Mouse (Mus musculus) layer of hippocampus, adult 18-20 months (tissue): ENCODE measurements around the gene Ethe1. TPM values are rescaled to one million over a fixed set of nuclear protein-coding genes. Genes with fewer than 3 reads are reported as not detected.
"Not testable (repeated sequence)": the region's sequence is repeated elsewhere in the genome, so short reads cannot be mapped to it uniquely, and the experiment has no call there.

Experiments
- DNase-seq, 2 experiments: peaks; one replicate each; pipeline ENCODE4 v3.0.0; 2022; ENCODE audit warnings: low spot score in 2 of 2
- total RNA-seq, 2 experiments: library from RNA; stranded (reverse); gene quantifications; 2 replicates each; pipeline ENCODE4 v1.2.3; 2021

The Ethe1 gene
- total RNA-seq, 2 experiments from 2014 or later = 11.8 to 13.3 TPM

DNA sequence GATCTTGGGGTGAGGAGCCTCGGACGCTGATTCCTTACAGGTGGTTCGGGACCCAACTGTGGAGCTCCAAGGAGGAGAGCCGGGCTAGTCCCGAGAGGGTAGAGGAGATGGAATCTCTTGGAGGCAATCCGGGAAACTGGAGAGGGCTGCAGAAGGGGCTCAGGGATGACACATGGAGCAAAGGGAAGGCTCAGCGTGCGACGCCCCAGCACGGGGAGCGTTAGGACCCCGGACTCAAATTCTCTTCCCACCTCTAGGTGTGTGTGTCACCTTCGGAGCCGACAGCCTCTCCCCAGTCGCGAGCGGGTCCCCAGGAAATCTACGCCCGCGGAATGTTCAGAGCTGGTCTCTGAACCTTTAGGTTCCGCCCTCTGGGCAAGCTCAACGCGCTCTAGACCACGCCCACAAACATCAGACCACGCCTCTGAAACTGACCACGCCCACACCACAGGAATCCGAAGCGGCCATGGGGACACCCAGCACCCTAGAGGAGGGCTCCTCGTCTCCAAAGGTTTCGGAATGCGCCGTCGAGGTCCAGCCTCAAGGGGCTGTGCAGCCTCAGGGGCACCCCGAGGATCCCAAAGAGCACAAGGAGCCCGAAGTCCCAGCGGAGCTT is 23.6 kb downstream of the Ethe1 start:
- peak in 1 of 2 experiments; percentile 52 for DNase-seq

DNA sequence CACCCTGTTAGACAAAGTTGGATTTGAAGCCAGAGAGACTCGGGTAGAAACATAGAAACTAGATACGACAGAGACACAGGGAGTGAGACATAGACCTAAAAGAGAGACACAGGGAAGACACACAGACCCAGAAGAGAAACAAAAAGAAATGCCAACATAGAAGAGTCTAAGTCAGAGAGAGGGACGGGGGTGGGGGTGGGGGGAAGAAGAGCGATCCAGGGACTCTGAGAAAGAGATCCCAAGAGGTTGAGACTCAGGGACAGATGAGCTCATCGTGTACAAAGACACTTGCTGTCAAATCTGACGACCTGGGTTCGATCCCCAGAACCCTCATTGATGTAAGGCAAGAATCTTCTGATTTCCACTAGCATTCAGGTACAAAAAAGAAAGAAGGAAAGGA is 24.4 kb downstream of the Ethe1 start:
- DNase-seq = no peak

DNA sequence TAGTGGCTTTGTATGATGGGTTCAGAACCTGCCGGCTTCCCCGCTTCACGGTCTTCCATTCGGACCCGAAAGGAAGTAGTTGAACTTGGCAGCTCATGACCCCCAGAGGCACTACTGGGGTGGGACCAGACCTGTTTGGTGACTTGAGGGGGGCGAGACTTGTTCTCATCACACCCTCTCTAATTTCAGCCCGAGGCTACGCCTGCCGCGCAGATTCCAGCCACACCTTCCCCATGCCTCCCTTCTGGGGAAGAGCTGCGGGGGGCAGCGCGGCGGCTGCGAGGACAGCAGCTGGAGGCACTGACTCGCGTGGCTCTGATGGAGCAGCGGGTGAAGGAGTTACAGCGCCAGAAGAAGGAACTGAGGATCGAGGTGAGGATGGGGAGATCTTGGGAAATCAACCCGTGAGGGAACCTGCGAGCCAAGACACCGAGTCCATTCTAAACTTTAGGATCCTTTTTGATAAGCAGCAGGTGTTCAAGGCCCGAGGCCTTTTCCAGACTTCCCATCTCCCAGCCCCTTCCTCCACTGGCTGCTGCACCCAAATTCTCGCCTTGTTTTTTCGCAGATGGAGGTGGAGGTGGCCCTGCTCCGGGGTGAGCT is 25.1 kb downstream of the Ethe1 start:
- DNase-seq = no peak

DNA sequence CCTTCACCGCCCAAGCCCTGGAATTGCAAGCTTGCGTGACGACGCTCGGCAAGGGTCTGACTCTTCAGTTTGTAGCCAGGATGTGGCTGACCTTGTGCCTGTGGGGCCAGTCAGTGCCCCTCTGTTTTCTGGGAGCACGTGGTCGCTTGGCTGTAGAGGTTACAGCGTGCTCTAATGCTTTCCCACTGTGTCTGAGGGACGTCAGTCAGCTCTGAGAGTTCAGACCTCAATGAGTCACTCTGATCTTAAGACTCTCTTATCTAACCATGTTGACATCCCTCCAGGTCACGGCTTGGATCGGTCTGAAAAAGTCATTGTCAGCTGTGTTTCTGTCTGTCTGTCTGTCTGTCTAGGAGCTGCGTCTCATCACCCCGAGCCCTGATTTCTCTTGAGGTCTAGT is 27.5 kb downstream of the Ethe1 start:
- DNase-seq = no peak

DNA sequence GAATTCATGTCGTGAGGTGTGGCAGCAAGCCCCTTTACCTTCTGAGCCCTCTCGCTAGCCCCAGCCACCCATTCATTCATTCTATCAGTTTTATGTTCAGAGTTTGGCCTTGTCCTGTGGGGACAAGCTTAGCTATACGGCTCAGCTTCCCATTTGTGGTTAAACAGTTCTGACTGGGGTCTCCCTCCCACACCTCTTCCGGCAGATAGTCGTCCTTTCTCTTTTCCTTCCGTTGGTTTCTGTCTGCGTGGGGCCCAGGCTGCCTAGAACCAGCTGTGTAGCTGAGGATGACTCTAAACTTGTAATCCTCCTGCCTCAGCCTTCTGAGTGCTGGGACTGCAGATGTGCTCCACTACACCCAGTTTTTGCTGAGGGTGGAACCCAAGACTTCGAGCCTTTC is 30.4 kb downstream of the Ethe1 start:
- no peak for DNase-seq

DNA sequence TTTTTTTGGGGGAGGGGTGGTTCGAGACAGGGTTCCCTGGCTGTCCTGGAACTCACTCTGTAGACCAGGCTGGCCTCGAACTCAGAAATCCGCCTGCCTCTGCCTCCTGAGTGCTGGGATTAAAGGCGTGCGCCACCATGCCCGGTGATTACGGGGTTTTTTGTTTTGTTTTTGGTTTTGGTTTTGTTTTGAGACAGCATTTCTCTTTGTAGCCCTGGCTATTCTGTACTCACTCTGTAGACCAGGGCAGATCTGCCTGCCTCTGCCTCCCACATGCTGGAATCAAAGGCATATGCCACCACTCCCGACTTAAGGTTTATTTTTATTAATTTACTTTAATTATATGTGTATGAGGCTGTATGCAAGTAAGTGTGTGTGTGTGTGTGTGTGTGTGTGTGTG is 31.0 kb downstream of the Ethe1 start:
- DNase-seq = not testable (repeated sequence)

DNA sequence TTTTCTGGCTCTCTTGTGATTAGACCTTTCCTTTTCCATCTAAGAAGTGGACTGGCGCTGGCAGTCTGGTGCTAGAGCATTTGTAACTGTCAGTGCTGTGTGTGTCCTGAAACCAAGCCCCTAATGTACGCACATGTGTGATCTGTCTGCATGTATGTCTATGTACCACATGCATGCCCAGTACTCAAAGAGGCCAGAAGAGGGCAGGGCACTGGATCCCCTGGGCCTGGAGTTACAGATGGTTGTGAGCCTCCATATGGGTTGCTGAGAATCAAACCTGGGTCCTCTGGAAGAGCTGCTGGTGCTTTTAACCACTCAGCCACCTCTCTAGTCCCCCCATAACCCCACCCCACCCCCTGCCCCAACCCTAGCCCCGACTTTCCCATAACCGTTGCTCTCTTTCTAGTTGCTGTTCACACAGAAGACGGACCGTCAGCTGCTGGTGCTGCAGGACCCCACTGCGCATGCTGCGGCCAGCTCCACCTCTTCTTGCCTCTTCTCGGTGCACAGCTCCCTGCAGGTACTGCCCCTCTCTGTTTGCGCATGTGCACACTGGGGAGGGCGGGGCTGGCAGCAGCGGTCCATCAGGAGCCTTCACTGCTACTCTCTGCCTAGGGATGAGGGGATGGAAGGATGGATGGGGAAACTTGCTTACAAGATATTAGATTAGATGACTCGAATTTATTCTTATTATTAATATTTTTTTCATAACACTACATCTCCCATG is 32.5 kb downstream of the Ethe1 start:
- DNase-seq = no peak

DNA sequence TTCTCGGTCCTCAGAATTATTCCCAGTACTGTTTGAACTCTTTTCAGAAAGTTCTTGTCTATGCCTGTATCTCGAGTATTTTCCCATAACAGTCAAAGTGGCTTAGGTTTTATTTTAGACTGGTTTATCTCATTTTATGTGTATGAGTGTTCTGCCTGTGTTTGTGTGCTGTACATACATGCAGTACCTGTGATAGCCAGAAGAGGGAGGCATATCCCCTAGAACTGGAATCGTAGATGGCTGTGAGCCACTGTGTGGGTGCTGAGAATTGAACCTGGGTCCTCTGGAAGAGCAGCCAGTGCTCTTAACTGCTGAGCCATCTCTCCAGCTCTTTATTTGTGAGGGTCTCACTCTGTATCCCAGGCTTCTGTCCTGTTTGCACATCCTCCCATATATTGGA is 33.9 kb downstream of the Ethe1 start:
- DNase-seq = no peak

DNA sequence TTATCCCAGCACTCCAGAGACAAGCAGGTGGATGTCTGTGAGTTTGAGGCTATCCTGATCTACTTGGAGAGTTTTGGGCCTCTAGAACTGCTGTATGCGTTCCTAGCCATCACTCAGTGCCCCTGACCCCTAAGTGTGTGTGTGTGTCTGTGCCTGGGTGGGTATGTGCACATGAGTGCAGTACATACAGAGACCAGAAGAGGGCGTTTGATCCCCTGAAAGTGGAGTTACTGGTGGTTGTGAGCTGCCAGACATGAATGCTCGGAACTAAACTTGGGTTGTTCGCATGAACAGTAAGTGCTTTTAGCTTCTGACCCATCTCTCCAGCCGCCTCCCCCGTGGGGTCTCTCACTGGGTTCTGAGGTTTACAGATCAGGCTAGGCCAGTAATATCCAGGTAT is 35.6 kb downstream of the Ethe1 start:
- DNase-seq = no peak

DNA sequence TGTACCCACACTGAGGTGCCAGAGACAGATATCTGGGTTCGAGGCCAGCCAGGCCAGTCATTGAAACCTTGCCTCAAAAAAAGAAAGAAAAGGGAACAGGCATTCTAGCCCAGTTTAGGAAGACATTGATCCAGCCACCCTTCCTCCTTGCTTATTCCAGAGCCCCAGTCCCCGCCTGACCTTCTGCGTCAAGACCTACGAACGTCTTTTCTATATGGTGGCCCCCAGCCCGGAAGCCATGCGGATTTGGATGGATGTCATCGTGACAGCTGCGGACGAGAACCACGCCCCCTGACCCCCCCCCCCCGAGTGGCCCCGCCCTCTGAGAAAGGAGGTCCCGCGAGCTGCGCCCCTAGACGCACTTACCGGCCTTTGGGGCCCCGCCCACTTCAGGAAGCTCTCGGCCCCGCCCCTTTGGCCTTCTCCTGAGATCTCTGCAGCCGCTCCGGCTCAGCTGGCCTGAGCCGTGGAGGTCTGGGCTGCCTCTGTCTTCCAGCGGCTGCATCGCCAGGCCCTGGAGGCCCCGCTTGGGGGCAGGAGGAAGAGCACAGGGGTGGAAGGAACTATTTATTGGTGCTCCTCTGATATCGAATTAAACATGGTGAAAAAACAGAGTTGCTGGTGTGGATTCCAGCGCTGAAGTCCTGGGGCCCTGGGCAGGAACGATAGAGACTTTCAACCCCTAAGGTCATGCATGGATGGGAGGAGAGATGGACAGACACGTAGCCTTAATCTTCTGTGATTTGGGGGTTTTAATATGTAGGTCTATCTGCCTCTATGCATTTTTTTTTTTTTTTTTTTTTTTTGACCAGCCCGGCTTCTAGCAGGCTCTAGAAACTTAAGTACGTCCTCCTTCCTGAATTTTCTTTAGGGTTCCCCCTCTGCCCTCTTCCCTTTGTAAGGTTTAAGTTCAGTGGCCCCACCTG is 41.6 kb downstream of the Ethe1 start:
- peak in 1 of 2 experiments; percentile 28 for DNase-seq

DNA sequence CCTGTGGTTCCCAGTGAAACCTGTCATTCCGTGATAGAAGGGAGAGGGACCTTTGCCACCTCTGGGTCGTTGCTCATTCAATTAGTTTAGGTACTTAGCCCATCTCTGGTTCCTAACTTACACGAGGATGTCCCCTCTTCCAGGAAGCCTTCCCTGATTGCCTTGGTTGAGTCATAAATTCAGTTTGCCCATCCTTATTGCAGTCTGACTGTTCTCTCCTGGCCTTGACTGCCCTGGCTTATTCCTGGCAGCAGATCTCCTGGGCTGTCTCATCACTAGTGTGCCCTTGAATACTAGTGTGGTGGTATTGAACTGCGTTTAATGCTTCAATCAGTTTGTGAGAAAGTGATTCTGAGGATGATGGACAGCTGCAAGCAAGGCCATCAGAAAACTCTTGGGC is 42.3 kb downstream of the Ethe1 start:
- DNase-seq = no peak

DNA sequence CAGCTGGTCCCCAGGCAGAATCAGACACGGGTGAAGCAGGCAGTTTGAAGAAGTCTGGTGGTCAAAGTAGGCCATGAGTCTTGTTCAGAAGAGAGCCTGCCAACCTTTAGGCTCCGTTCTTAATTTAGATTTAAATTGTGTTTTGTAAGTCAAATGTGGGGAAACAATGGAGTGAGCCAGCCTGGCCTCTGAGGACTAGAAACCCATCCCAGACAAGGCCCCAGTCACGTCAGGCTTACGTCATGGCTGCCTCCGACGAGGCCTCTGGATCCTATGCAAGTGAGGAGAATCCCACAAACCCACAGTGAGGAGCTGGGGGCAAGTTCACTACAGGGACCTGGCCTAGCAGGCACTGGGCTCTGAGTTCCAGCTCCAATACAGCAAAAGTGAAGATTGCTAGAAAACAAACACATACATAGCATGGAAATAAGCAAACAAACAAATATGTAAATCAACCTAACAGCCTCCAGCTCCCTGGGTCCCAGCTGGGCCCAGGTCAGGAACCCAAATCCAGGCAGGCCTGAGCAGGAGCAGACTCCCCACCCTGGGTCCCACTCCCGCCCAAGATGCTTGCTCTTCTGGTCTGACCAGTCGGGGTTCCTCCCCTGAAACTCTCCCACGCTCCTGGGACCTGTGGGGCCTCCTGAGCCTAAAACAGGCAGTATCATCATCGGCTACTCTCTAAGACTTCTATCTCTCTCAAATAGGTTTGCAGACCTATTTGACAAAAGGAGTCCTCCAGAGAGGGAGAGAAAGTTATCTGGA is 43.0 kb downstream of the Ethe1 start:
- no peak for DNase-seq

DNA sequence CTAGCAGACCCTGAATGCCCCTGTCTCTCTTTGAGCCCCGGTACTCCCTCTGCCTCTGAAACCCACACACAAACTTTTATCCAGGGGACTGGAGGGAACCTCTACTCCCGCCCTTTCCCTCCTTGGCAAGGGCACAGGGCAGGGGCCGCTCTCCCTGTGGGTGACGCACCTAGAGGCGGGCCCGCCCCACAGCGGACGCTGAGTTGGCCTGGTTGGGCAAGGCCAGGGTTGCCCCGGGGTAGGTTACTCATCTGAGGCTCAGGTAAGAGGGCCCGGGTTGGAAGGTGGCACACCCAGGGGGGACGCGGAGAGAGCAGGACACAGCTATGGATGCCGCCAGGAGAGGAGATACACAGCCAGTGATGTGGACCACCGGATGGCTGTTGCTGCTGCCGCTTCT is 48.9 kb downstream of the Ethe1 start, which contains the start of gene Lypd3:
TSS of gene Lypd3 (plus strand) at position 287 of the 400 bp plus-strand sequence.
- no peak for DNase-seq

DNA sequence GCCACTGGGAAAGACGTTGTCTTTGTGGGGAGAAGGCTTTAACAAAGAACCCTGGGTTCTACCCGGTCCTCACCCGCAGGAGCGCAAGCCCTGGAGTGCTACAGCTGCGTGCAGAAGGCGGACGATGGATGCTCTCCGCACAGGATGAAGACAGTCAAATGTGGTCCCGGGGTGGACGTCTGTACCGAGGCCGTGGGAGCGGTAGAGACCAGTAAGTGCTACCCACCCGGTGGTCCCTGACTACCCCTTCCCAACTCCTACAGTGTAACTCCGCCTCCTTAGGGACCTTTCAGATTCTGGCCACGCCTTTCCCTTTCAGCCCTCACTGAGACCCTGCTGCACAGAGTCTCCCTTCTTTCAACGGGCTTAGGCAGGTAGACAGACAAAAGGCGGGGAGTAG is 49.7 kb downstream of the Ethe1 start:
- DNase-seq = no peak

DNA sequence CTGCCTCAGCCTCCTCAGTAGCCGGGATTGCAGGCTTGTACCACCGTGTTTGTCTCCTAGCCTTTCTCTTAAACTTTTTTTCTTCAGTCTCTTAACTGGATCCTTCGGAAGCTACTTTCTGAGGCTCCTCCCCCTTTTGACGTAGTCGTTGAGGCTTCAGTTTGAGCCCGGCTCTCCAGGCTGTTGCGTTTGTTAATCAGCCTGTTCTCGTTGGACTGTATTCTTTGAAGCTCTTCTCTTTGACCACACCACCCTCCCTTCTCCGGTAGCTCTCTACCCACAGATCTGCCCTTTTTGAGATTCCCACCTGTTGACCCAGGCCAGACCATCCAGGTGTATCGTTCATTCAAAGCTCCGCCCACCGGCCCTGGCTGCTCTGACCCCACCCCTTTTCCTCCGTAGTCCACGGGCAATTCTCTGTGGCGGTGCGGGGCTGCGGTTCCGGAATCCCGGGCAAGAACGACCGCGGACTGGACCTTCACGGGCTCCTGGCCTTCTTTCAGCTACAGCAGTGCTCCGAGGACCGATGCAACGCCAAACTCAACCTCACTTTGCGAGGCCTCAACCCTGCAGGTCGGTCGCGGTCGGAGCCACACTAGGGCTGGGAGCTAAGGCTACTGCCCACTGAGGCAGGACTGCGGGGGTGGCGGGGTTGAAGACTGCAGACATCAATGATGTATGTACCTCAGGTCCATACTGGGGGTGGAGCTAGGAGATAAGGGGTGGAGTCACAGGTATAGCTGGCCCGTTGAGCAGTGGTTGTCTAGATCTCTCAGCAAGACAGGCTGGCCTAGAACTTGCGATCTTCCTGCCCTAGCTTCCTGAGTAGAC is 50.9 kb downstream of the Ethe1 start:
- no peak for DNase-seq

DNA sequence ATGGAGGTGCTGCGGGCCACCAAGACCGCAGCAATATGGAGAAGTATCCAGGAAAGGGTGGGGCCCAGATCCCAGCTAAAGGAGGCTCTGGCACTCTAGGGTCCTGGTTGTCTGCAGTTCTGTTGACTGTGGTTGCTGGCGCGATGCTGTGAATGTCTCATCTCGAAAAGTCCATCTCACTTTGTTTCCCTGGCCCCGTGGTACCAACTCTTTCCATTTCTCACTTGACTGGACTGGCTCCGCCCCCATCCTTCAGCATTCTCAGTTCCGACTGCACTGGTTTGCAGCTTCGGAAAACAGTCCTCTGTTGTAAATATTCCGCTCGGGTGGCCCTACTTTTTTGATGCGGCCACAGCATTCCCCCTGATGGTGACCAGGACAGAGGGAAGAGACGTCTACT is 53.1 kb downstream of the Ethe1 start:
- no peak for DNase-seq

DNA sequence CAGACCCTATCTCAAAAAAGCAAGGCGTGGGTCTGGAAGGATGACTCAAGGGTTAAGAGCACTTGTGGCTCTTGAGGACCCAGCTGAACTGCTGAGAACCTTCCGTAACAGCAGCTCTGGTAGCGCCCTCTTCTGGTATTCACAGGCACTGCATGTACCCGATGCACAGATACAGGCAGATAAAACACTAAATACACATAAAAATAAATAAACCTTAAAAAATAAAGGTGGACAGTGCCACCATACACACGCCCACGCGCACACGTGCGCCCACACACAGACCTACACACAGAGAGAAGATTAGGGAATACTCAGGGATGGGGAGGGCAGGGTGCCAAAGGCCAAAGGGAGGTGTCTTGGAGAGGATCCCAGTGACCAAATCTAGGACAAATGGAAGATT is 55.1 kb downstream of the Ethe1 start:
- DNase-seq = peak in 1 of 2 experiments; percentile 66

DNA sequence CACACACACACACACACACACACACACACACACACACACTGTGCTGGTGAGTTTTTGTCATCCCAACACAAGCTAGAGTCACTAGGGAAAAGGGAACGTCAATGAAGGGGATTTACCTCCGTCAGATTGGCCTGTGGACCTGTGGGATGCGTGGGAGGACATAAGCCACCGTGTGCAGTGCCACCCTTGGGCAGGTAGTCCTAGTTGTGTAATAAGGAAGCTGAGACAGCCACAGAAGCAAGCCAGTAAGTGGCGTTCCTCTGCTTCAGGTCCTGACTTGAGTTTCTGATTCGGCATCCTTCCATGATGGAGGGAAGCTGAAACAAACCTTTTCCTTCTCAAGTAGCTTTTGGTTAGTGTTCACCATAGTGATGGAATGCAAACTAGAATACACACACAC is 57.1 kb downstream of the Ethe1 start:
- no peak for DNase-seq

DNA sequence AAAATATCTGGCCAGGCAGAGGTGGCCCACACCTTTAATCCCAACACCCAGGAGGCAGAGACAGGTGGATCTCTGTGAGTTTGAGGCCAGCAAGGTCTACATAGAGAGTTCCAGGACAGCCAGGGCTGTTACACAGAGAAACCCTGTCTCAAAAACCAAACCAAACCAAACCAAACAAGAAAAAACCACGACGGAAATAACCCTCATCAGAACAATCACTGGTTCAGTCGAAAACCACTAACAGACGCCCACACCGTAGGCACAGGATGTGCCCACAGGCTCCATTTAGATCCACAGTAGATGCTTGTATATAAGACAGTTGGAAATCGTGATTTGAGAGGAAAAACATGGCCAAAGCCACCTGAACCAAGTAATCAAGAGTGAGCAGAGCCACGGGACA is 57.7 kb downstream of the Ethe1 start:
- DNase-seq = no peak

DNA sequence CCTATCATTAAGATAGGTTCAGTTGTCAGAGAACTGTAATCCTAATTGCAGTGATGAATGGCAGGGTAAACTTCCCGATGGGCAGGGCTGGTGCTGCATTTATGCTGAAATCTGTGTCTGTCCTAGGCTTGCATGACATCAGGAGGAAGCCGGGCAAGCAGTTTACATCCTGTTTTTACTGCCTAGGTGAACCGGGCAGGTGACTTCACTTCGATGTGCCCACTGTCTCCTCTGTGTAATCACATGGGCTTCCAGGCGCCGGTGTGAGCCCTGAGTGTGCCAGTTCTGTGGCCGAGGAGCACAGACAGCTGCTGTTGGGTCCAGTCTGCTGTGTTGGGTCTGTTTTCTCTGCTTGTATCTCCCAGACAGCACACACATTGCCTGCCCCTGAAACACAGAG is 59.1 kb downstream of the Ethe1 start:
- DNase-seq = no peak
